Mouse (Mus musculus) ovary, postnatal 36 days (tissue): ENCODE measurements around the gene Ltb4r2.

Experiments used
- DNase-seq: peaks from one replicate; pipeline ENCODE4 v3.0.0; 2022; ENCODE audit warnings: low spot score, mixed read lengths

The Ltb4r2 gene

GRCm38 (mm10) chr14:55761163-55761562 is at the start of gene Ltb4r2:
Gene Ltb4r2 (plus strand): TSS chr14:55761428.
- no peak for DNase-seq

DNA sequence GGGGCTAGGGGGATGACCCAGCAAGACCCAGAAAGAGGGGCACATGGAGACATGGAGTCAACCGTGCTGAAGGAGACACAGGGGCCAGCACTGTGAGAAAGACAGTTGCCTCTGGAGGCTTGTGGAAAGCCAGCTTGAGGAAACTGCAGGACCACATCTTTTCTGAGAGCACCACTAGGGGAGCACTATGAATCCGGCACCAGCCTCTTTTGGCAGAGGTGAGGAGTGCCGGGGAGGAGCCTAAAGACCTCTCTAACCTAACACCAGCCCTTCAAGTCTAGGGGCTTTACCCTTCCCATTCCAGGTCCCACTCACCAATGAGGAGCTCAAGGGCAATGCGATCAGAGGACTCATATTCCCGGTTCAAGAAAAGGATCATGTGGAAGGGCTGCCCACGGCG is 49.4 kb upstream of the Ltb4r2 start:
- no peak for DNase-seq

GRCm38 (mm10) chr14:55713007-55713728 is 48.1 kb upstream of the Ltb4r2 start:
- DNase-seq, result peak; percentile 23

- DNase-seq, result no peak
Observed at GRCm38 (mm10) chr14:55713729-55714122, 47.5 kb upstream of the Ltb4r2 start, which contains the start of gene Tgm1. Gene Tgm1 (minus strand): TSS chr14:55713926.

- no peak for DNase-seq
Observed at GRCm38 (mm10) chr14:55714893-55715292, 46.3 kb upstream of the Ltb4r2 start.

GRCm38 (mm10) chr14:55716271-55716670 is 45.0 kb upstream of the Ltb4r2 start:
- no peak for DNase-seq

- no peak for DNase-seq
Observed at GRCm38 (mm10) chr14:55716884-55717283, 44.3 kb upstream of the Ltb4r2 start.

DNA sequence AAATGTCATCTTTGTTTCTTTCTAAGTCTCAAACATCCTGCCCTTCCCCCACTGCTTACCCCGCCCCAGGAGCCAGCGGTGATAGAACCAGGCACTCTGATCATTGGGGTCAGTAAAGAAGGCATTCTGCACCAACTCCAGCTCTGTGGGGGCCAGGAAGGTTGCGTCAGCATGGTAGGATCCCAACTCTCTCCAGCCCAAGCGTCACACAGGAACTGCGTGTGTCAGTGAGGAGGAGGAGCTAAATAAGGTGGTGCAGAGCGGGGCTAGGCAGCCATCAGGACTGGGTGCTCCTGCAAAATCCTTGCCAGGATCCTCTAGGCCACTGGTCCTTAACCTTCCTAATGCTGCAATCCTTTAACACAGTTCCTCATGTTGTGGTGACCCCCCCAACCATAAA is 41.5 kb upstream of the Ltb4r2 start:
- DNase-seq, result no peak

DNA sequence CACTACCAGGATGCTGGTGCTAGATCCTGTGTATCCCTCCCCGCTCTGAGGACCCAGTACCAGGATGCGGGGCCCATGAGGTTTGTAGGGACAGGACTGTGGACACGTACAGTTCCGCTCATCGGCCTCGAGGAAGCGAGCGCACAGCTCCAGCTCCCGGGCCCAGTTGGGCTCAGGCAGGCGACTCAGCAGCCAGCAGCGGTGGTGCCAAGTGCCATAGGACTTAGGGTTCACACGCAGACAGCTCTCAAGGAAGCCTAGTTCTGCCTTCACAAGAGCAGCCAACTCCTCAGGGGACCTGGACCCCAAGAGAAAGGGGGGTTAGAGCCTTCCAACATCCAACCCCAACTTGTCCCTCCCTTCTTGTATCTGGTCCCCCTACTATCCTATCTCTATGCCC is 40.6 kb upstream of the Ltb4r2 start:
- no peak for DNase-seq

GRCm38 (mm10) chr14:55721076-55721475 is 40.2 kb upstream of the Ltb4r2 start:
- no peak for DNase-seq

- peak; percentile 93 for DNase-seq
Observed at GRCm38 (mm10) chr14:55721700-55722437, 39.4 kb upstream of the Ltb4r2 start, which contains the start of gene Rabggta. Gene Rabggta (minus strand): TSS chr14:55722263.

GRCm38 (mm10) chr14:55722438-55722945 is 38.7 kb upstream of the Ltb4r2 start:
- DNase-seq, result no peak

DNA sequence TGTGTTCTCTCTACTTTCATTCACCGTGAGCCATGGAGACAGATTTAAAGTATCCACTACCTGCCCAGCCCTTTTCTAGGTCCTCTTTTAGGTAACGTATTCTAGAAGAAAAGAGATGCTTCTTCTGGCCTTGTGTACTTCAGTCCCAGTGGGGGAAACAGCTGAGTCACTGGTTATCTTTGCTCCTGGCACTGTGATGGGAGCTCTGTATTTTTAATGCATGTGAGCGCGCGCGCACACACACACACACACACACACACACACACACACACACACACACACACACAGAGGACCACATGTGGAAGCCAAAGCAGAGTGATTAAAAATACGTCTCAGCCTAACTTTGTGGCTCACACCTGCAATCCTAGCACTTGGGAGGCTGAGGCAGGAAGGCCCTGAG is 37.8 kb upstream of the Ltb4r2 start:
- no peak for DNase-seq

- DNase-seq, result no peak
Observed at GRCm38 (mm10) chr14:55724411-55724871, 36.8 kb upstream of the Ltb4r2 start.

- no peak for DNase-seq
Observed at GRCm38 (mm10) chr14:55726261-55726660, 35.0 kb upstream of the Ltb4r2 start.

DNA sequence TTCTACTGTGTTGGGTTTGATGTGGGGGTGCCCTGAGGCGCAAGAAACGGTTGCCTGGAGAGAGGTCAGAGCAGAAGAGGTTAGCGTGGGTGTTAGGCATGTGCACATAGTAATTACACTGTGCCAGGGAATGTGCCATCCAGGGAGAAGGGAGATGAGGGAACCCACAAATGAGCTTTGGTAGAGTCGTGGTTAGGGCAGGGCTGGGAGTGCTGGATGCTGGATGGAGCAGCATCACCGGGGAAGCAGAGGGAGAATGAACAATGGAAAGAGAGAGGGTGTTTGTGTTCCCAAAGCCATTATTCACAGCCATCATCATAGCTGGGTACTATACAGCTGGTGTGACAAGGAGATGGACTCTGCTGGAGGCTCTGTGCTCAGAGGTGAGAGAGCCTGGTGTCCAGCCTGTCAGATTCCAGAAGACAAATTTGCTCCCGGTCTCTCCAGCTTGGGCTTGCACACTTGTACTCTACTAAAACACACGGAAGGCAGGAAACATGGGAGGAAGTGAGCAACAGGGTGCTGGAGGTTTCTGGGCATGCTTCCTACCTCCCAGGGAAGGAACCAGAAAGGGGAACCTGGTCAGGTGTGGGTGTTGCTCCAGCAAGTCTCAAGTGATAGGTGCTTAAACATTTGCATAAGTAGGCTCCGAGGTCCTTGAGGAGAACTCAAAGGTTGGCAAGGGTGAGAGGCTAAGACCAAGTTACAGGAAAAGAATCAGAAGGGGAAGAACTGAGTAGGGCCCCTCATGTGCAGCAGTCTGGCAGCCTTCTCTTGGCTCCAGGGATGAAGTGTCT is 33.1 kb upstream of the Ltb4r2 start:
- DNase-seq, result no peak

- no peak for DNase-seq
Observed at GRCm38 (mm10) chr14:55730116-55730515, 31.1 kb upstream of the Ltb4r2 start.

- DNase-seq, result no peak
Observed at GRCm38 (mm10) chr14:55730531-55731032, 30.6 kb upstream of the Ltb4r2 start.

DNA sequence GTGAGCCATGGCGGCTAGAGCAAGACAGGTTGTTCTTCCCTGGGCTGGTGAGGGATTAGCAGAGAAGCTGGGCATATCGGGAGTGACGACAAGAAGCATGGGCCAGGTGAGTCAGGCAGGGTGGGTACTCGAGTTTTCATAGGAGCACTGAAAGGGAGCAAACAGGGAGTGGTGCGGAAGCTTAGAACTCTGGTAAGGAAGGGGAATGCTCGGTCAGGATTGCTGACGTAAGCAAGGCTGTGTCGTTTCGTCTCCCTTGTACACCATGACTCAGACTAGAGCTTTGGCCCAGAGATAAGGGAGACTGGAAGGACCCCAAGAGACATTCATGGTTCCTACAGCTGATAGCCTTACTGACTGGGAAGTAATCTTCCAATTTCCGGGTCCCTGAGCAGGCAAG is 27.3 kb upstream of the Ltb4r2 start:
- no peak for DNase-seq

- no peak for DNase-seq
Observed at GRCm38 (mm10) chr14:55734869-55735268, 26.4 kb upstream of the Ltb4r2 start.

GRCm38 (mm10) chr14:55735334-55735733 is 25.9 kb upstream of the Ltb4r2 start:
- DNase-seq, result no peak

GRCm38 (mm10) chr14:55735758-55736157 is 25.5 kb upstream of the Ltb4r2 start:
- no peak for DNase-seq
